Mouse (Mus musculus): Measurements from ENCODE around the gene Ddr1. TPM values are rescaled to one million over a fixed set of nuclear protein-coding genes. Genes with fewer than 3 reads are reported as not detected.

Ddr1 gene
- polyA plus RNA-seq, 1 experiment from 2014 or later, result 50.6 TPM

DNA sequence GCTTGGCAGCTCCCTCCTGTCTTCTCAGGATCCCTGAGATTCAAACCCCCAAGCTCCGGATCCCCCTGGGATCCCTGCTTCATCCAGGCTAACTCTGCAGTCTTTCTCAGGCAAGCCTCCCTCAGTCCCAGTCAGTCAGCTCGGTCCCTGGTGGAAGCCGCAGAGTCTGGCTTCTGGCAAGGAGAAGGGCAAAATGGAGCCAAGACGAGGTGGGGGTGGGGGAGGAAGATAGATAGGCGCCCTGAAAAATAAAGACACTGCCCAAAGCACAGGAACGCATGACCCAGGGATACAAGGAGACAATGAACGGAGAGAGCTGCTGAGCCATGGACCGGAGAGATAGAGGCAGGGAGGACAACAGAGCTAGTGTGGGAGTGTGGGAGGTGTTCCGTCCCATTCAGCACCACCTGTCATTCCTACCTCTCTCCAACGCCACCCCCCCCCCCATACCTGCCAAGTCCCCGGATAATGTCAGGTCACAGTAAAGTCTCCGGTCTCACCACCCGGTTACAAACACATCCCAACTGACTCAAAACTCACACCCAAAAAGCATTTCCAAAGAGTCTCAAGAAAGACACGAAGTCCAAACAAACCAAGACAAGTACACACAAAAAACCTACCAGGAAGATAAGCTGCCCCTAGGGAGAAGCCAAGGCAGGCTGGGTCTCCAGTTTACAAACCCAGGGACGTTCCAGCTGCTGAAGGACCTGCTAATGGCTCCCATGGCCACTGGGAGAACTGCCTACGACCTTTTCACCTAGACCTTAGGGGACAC is 3.0 kb downstream of the Ddr1 start:
- WGBS, result 4% methylated on average over 16 of the region's 16 CpGs

DNA sequence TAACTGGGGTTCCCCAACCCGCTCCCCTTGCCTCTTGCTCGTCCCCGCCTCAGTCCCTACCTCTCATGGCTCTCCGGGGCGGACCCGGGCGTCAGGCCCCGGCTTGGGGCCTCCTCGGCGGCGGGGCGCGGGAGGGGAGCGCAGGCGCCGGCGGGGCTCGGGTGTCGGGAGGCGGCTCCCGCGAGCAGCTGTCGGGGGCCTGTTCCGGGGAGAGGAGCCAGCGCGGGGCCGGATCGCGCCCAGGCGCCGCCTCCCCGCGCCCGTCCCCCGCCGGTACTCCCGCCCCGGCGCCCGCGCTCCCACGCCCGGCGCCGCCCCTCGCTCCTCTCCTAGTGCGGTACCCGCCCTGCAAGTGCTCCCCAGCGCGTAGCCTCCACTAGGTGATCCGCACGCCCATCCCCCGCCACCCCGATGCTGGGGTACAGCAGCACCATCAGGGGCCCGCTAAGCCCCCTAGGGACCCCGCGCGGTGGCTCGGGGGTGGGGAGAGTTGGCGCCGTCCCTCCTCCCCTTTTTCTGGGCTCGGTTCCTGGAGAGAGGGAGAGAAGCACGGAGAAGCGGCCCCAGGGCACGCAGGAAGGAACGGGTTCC is 4.0 kb downstream of the Ddr1 start:
- Histone ChIP-seq H3K4me1 (ENCODE audit: control insufficient read depth, insufficient read depth, low read length) (peaks cover 39% of the 10 kb centered on the region), H3K4me2 (replicated peaks; ENCODE audit: low read depth, low read length) (peak overlapping the region; percentile 79), H3K36me3 (ENCODE audit: control insufficient read depth, insufficient read depth, low read length) (no peaks in the 10 kb centered on the region; the same call in 1 of the 2 replicates), H3K27me3 (ENCODE audit: control insufficient read depth, insufficient read depth, low read length) (no peaks in the 10 kb centered on the region), H3K27ac (ENCODE audit: low read length) (peak overlapping the region; percentile 95), H3K4me3 (ENCODE audit: low read depth, low read length) (peak overlapping the region; percentile 61), H3K9me3 (ENCODE audit: control insufficient read depth, low read depth, low read length) (no peaks in the 10 kb centered on the region), H3K9ac (replicated peaks; ENCODE audit: low read depth, low read length) (peak overlapping the region; percentile 69)
- 1% methylated on average over 34 of the region's 66 CpGs for WGBS
- ATAC-seq (ENCODE audit: insufficient number of reproducible peaks, insufficient read depth, low FRiP score, low read depth), result peak; percentile 61

More for the DNA sequence above, 3.0 kb downstream of the Ddr1 start:
- Histone ChIP-seq H3K36me3 (ENCODE audit: control insufficient read depth, insufficient read depth, low read length) (no peaks in the 10 kb centered on the region; the same call in 1 of the 2 replicates), H3K9ac (replicated peaks; ENCODE audit: low read depth, low read length) (peak overlapping the region; percentile 69), H3K27me3 (ENCODE audit: control insufficient read depth, insufficient read depth, low read length) (no peaks in the 10 kb centered on the region), H3K27ac (ENCODE audit: low read length) (peak overlapping the region; percentile 95), H3K9me3 (ENCODE audit: control insufficient read depth, low read depth, low read length) (no peaks in the 10 kb centered on the region), H3K4me2 (replicated peaks; ENCODE audit: low read depth, low read length) (peak overlapping the region; percentile 79), H3K4me1 (ENCODE audit: control insufficient read depth, insufficient read depth, low read length) (peaks cover 39% of the 10 kb centered on the region), H3K4me3 (ENCODE audit: low read depth, low read length) (peak overlapping the region; percentile 61)
- ATAC-seq (ENCODE audit: insufficient number of reproducible peaks, insufficient read depth, low FRiP score, low read depth), result no peak

DNA sequence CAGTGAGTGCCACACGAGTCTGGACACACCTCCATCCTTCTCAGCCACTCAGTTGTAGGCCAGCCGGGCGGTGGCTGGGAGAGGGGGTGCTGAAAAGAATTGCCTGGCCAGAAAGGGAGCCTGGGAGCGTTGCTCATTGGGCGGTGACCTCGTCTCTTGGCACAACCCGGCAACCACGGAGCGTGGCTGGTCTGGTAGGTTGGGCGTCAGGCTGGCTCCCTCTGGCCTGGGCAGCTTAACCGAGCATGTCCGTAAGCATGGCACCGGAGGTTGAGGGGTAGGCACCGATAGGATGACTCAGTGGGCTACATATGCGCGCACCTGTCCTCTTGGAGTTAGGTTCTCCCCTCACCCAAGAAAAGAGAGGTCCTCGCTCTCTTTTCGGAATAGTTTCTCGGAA is 4.5 kb downstream of the Ddr1 start:
- peak overlapping the region; percentile 69 for H3K9ac ChIP-seq (replicated peaks; ENCODE audit: low read depth, low read length)
- WGBS, result 4% methylated on average over 19 of the region's 19 CpGs
- H3K9me3 ChIP-seq (ENCODE audit: control insufficient read depth, low read depth, low read length), result no peaks in the 10 kb centered on the region
- H3K4me1 ChIP-seq (ENCODE audit: control insufficient read depth, insufficient read depth, low read length), result peaks cover 39% of the 10 kb centered on the region
- peak overlapping the region; percentile 61 for H3K4me3 ChIP-seq (ENCODE audit: low read depth, low read length)
- no peak for ATAC-seq (ENCODE audit: insufficient number of reproducible peaks, insufficient read depth, low FRiP score, low read depth)
- peak overlapping the region; percentile 79 for H3K4me2 ChIP-seq (replicated peaks; ENCODE audit: low read depth, low read length)
- H3K27ac ChIP-seq (ENCODE audit: low read length), result peak overlapping the region; percentile 95
- H3K27me3 ChIP-seq (ENCODE audit: control insufficient read depth, insufficient read depth, low read length), result no peaks in the 10 kb centered on the region
- H3K36me3 ChIP-seq (ENCODE audit: control insufficient read depth, insufficient read depth, low read length), result no peaks in the 10 kb centered on the region; the same call in 1 of the 2 replicates

DNA sequence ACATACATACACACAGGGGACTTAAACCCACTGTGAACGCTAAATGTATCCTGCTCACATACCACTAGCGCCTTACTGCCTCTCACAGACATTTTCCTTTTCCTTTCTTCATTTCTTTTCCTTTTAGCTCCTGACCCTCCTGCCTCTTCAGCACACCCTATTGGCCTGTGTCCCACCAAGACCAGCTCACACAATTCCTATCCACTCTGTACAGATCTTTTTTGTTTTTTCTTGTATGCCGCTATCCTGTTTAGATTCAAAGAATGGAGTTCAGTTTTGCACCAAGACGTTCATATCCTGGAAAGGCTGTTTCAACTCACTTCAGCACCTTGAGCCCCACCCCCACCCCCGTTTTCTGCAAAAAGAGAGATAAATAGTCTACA is 5.9 kb downstream of the Ddr1 start:
- Histone ChIP-seq H3K4me1 (ENCODE audit: control insufficient read depth, insufficient read depth, low read length) (peaks cover 39% of the 10 kb centered on the region), H3K4me3 (ENCODE audit: low read depth, low read length) (peak overlapping the region; percentile 33), H3K9me3 (ENCODE audit: control insufficient read depth, low read depth, low read length) (no peaks in the 10 kb centered on the region), H3K4me2 (replicated peaks; ENCODE audit: low read depth, low read length) (peak overlapping the region; percentile 79), H3K36me3 (ENCODE audit: control insufficient read depth, insufficient read depth, low read length) (peaks cover 4% of the 10 kb centered on the region), H3K9ac (replicated peaks; ENCODE audit: low read depth, low read length) (0 out of 2 replicates have a peak overlapping the region, but pooled peaks have one; percentile 61), H3K27ac (ENCODE audit: low read length) (peak overlapping the region; percentile 90), H3K27me3 (ENCODE audit: control insufficient read depth, insufficient read depth, low read length) (no peaks in the 10 kb centered on the region)
- ATAC-seq (ENCODE audit: insufficient number of reproducible peaks, insufficient read depth, low FRiP score, low read depth), result no peak
- whole genome bisulfite sequencing, result 27% methylated on average over 5 of the region's 5 CpGs

GRCm38 (mm10) chr17:35697759-35698500 is 6.5 kb downstream of the Ddr1 start:
- H3K27me3 ChIP-seq (ENCODE audit: control insufficient read depth, insufficient read depth, low read length), result no peaks in the 10 kb centered on the region
- peak; percentile 50 for ATAC-seq (ENCODE audit: insufficient number of reproducible peaks, insufficient read depth, low FRiP score, low read depth)
- H3K9me3 ChIP-seq (ENCODE audit: control insufficient read depth, low read depth, low read length), result no peaks in the 10 kb centered on the region
- H3K27ac ChIP-seq (ENCODE audit: low read length), result peak overlapping the region; percentile 90
- peaks cover 36% of the 10 kb centered on the region for H3K4me1 ChIP-seq (ENCODE audit: control insufficient read depth, insufficient read depth, low read length)
- H3K4me3 ChIP-seq (ENCODE audit: low read depth, low read length), result peak overlapping the region; percentile 33
- H3K4me2 ChIP-seq (replicated peaks; ENCODE audit: low read depth, low read length), result peak overlapping the region; percentile 79
- 3% methylated on average over 16 of the region's 16 CpGs for WGBS
- peaks cover 10% of the 10 kb centered on the region for H3K36me3 ChIP-seq (ENCODE audit: control insufficient read depth, insufficient read depth, low read length)
- peak overlapping the region; percentile 61 for H3K9ac ChIP-seq (replicated peaks; ENCODE audit: low read depth, low read length)

DNA sequence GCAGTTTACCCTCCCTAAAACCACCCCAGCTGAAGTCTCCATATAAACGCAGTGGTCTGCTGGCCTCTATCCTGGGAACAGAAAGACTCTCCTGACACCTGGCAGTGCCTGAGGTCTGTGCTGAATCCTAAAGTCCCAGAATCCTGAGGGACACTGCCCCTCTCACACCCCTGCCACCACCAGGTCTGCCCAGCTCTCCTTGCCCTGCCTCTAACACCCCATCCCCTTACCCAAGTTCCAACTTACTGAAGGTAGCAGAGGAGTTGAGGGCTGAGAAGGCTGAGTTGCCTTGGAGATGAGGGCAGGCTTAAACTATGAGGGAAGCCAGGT is 7.0 kb downstream of the Ddr1 start:
- Histone ChIP-seq H3K9ac (replicated peaks; ENCODE audit: low read depth, low read length) (peak overlapping the region; percentile 61), H3K4me1 (ENCODE audit: control insufficient read depth, insufficient read depth, low read length) (peaks cover 31% of the 10 kb centered on the region), H3K36me3 (ENCODE audit: control insufficient read depth, insufficient read depth, low read length) (peaks cover 15% of the 10 kb centered on the region), H3K9me3 (ENCODE audit: control insufficient read depth, low read depth, low read length) (no peaks in the 10 kb centered on the region), H3K27me3 (ENCODE audit: control insufficient read depth, insufficient read depth, low read length) (no peaks in the 10 kb centered on the region), H3K27ac (ENCODE audit: low read length) (peak overlapping the region; percentile 90), H3K4me3 (ENCODE audit: low read depth, low read length) (peak overlapping the region; percentile 33), H3K4me2 (replicated peaks; ENCODE audit: low read depth, low read length) (peak overlapping the region; percentile 79)
- ATAC-seq (ENCODE audit: insufficient number of reproducible peaks, insufficient read depth, low FRiP score, low read depth), result no peak
- WGBS, result 28% methylated on average over 1 of the region's 1 CpGs

GRCm38 (mm10) chr17:35696691-35697090 is 7.7 kb downstream of the Ddr1 start:
- peaks cover 29% of the 10 kb centered on the region for H3K4me1 ChIP-seq (ENCODE audit: control insufficient read depth, insufficient read depth, low read length)
- no peak overlapping the region for H3K9ac ChIP-seq (replicated peaks; ENCODE audit: low read depth, low read length)
- no peaks in the 10 kb centered on the region for H3K27me3 ChIP-seq (ENCODE audit: control insufficient read depth, insufficient read depth, low read length)
- peak overlapping the region; percentile 79 for H3K4me2 ChIP-seq (replicated peaks; ENCODE audit: low read depth, low read length)
- 28% methylated on average over 6 of the region's 6 CpGs for WGBS
- no peaks in the 10 kb centered on the region for H3K9me3 ChIP-seq (ENCODE audit: control insufficient read depth, low read depth, low read length)
- H3K27ac ChIP-seq (ENCODE audit: low read length), result 0 out of 2 replicates have a peak overlapping the region, but pooled peaks have one; percentile 10
- peak overlapping the region; percentile 33; the same call in 1 of the 2 replicates for H3K4me3 ChIP-seq (ENCODE audit: low read depth, low read length)
- peaks cover 22% of the 10 kb centered on the region for H3K36me3 ChIP-seq (ENCODE audit: control insufficient read depth, insufficient read depth, low read length)
- ATAC-seq (ENCODE audit: insufficient number of reproducible peaks, insufficient read depth, low FRiP score, low read depth), result no peak

- H3K27ac ChIP-seq (ENCODE audit: low read length), result no peak overlapping the region
- no peaks in the 10 kb centered on the region for H3K9me3 ChIP-seq (ENCODE audit: control insufficient read depth, low read depth, low read length)
- H3K36me3 ChIP-seq (ENCODE audit: control insufficient read depth, insufficient read depth, low read length), result peaks cover 35% of the 10 kb centered on the region
- peaks cover 29% of the 10 kb centered on the region for H3K4me1 ChIP-seq (ENCODE audit: control insufficient read depth, insufficient read depth, low read length)
- ATAC-seq (ENCODE audit: insufficient number of reproducible peaks, insufficient read depth, low FRiP score, low read depth), result no peak
- no peak overlapping the region for H3K4me2 ChIP-seq (replicated peaks; ENCODE audit: low read depth, low read length)
- H3K4me3 ChIP-seq (ENCODE audit: low read depth, low read length), result no peak overlapping the region
- no peaks in the 10 kb centered on the region for H3K27me3 ChIP-seq (ENCODE audit: control insufficient read depth, insufficient read depth, low read length)
- H3K9ac ChIP-seq (replicated peaks; ENCODE audit: low read depth, low read length), result no peak overlapping the region
- WGBS, result 90% methylated on average over 2 of the region's 2 CpGs
Measured at GRCm38 (mm10) chr17:35695289-35695688, 9.1 kb downstream of the Ddr1 start.
